Mouse (Mus musculus): Measurements from ENCODE around the gene Tlr8. TPM values are rescaled to one million over a fixed set of nuclear protein-coding genes. Genes with fewer than 3 reads are reported as not detected.
"Not testable (repeated sequence)": the region's sequence is repeated elsewhere in the genome, so short reads cannot be mapped to it uniquely, and the experiment has no call there.

The Tlr8 gene
- total RNA-seq (2021), result under 1 TPM; 0.14 to 0.16 TPM
- long read RNA-seq, experiment 1, result 0 reads
- long read RNA-seq, experiment 2, result 0 reads

- DNase-seq (ENCODE audit: extremely low spot score in 1 of 2, low spot score in 2 of 2), result no peak
- Histone ChIP-seq H3K4me3 (no peak within 1 kb of the TSS), H3K27ac (no peak within 1 kb of the TSS)
- intact Hi-C loops (cut with DNase I), result no loop called here
- no peak for TF ChIP-seq CTCF (IDR thresholded peaks at IDR 0.05)
Measured at GRCm38 (mm10) chrX:167264086-167264485, at the start of gene Tlr8. TSS of gene Tlr8 (minus strand) at chrX:167264329.

DNA sequence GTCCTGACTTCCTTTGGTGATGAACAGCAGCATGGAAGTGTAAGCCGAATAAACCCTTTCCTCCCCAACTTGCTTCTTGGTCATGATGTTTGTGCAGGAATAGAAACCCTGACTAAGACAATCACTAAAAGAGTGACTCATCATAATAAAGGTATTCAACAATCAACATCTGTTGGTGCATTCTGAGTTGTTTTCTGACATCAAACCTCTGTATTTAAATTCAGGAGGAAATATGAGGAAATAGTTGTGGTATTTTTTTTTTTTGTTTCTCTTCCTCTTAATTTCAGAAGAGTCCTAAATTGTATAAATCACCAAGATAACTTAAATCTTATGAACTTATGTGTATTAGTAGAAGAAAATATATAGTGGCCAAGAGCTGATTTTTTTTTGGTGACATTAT is 37.9 kb upstream of the Tlr8 start:
- H3K4me3 ChIP-seq; intact Hi-C loops (cut with DNase I); H3K27ac ChIP-seq; DNase-seq (ENCODE audit: extremely low spot score in 1 of 2, low spot score in 2 of 2): not testable (repeated sequence)

DNA sequence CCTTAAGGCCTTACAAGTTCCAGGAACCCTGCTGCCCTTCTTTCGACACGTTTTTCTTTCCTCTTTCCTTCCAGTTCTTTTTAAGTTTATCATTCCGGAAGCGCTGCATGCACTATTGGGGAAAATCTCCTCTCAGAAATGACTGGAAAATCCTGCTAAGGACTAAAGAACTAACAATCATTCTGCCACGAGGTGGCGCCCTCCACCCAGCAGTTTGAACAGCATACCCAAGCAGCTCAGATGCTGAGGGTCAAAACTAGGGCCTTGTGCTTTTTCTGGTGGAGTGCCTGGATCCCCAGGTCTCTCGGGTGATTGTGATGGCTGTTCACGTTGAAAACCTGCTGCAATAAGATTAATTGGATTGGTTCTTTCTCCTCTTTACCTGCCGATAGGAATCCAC is 12.8 kb upstream of the Tlr8 start:
- TF ChIP-seq CTCF (IDR thresholded peaks at IDR 0.05), result peak; percentile 68
- intact Hi-C loops (cut with DNase I), result no loop called here
- peak; percentile 50 to 54 for DNase-seq (ENCODE audit: extremely low spot score in 1 of 2, low spot score in 2 of 2)
- Histone ChIP-seq H3K27ac (no peak overlapping the region), H3K4me3 (no peak overlapping the region)

DNA sequence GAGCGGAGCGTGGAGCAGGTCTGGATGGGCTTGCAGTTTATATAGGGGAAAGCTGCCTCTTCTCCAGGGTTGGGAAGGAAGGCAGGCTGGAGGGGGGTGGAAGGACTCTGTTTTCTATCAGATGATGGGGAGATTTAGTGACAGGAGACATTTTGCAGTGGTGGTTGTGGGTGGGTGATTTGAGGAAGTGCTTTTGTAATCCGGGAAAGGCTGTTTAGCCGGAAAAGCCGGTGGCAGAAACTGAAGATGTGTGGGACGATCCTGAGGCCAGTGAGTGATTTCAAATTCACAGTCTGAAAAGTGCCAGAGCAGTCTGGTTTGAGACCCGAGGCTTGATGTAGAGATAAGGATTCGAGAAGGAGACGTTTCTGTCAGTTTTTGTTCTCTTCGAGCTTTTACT is 12.4 kb upstream of the Tlr8 start:
- no peak for DNase-seq (ENCODE audit: extremely low spot score in 1 of 2, low spot score in 2 of 2)
- intact Hi-C loops (cut with DNase I), result no loop called here
- Histone ChIP-seq H3K4me3 (no peak overlapping the region), H3K27ac (no peak overlapping the region)
- no peak for TF ChIP-seq CTCF (IDR thresholded peaks at IDR 0.05)

GRCm38 (mm10) chrX:167263530-167263929 is 599 bp downstream of the Tlr8 start:
- no peak for TF ChIP-seq CTCF (IDR thresholded peaks at IDR 0.05)
- intact Hi-C loops (cut with DNase I), result no loop called here

GRCm38 (mm10) chrX:167241736-167242135 is 22.4 kb downstream of the Tlr8 start:
- H3K27ac ChIP-seq, result no peak overlapping the region
- TF ChIP-seq CTCF (IDR thresholded peaks at IDR 0.05), result no peak
- no peak overlapping the region for H3K4me3 ChIP-seq
- DNase-seq (ENCODE audit: extremely low spot score in 1 of 2, low spot score in 2 of 2), result no peak
- intact Hi-C loops (cut with DNase I), result no loop called here

More at GRCm38 (mm10) chrX:167263530-167263929, 599 bp downstream of the Tlr8 start:
- no peak overlapping the region for H3K4me3 ChIP-seq
- H3K27ac ChIP-seq, result no peak overlapping the region
- no peak for DNase-seq (ENCODE audit: extremely low spot score in 1 of 2, low spot score in 2 of 2)

DNA sequence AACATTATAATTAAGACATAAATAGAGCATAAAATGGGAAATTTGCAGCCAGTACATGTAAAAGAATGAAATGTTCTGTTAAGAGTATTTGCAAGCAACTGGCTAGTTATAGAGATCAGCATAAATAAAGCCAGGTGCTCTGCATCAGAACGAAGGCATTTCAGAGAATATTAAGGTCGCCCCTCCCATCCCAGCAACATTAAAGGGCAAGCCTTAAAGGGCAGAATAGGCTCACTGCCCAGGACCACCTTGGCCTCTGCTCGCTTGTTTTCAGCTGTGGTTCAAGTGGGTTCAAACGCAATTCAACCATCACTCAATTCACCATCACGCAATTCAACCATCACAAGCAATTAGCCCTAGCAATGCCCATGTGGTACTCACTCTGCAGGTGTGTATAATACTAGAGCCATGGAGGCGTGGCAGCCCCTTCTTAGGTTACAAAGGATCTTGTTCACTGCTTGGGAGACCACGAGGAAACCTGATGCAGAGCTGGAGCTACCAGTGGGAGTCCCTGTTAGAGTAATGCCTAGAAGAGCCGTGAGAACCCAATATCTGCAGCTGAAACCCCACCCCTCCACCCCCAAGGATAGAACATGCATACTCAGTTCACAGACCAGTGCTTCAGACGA is 24.7 kb downstream of the Tlr8 start:
- intact Hi-C loops (cut with DNase I), result loop anchor here (10.0 kb wide), 1 partner anchor 795 kb away; the partner anchor contains the start of genes Ofd1 and Trappc2
- no peak for DNase-seq (ENCODE audit: extremely low spot score in 1 of 2, low spot score in 2 of 2)
- TF ChIP-seq CTCF (IDR thresholded peaks at IDR 0.05), result no peak
- Histone ChIP-seq H3K4me3 (no peak overlapping the region), H3K27ac (no peak overlapping the region)

DNA sequence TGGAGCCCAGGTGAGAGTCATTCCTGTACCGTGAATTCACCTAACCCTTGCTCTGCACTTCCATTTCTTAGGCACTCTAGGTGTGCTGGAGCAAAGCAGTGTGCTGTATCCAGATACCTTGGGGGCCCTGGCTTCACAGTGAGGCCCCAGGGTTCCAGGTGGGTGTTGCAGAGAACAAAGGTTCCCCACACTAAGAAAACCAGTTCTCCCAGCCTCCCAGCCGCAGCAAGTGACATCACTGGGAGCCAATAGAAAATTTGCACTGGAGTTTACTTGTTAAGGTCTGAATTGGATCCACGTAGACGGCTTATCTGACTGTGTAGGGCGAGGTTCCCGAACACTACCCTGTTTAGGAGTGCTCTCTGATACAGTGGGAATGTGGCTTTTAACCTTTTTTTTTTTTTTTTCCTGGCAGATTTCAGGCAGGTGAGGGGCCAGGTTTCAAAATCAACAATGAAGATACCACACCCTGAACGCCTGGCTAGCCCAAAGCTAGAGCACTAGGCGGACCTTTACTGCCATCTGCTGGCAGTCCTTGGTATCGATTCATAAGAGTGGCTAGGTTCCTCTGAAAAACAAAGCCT is 30.9 kb downstream of the Tlr8 start:
- no peak overlapping the region for H3K27ac ChIP-seq
- H3K4me3 ChIP-seq, result no peak overlapping the region
- intact Hi-C loops (cut with DNase I), result loop anchor here (1.0 to 10.0 kb wide), 3 partner anchors 572 to 1066 kb away; partner anchors contain the start of genes Ofd1 and Trappc2
- peak; percentile 75 for TF ChIP-seq CTCF (IDR thresholded peaks at IDR 0.05)
- DNase-seq (ENCODE audit: extremely low spot score in 1 of 2, low spot score in 2 of 2), result peak; percentile 67 to 77

DNA sequence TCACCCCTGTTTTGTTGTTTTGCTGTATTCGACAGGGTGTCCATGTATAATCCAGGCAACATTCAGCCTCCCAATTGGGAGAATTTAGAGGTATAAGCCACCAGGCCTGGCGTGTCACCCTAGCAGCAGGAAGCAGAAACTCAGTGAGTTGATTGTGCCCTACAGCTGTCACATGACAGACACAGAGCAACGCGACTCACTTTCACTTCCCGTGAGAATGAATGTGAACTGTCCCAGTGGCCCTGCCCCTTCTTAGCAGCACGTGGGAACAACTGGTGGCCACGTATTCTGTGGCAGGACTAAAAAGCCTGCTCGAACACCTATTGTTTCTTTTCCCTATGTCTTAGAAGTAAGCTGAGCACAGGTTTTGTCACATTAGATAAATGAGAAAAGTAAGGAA is 33.0 kb downstream of the Tlr8 start:
- DNase-seq (ENCODE audit: extremely low spot score in 1 of 2, low spot score in 2 of 2), result no peak
- intact Hi-C loops (cut with DNase I), result loop anchor here (10.0 kb wide), 1 partner anchor 786 kb away; the partner anchor contains the start of genes Ofd1 and Trappc2
- no peak for TF ChIP-seq CTCF (IDR thresholded peaks at IDR 0.05)
- Histone ChIP-seq H3K4me3 (no peak overlapping the region), H3K27ac (no peak overlapping the region)

DNA sequence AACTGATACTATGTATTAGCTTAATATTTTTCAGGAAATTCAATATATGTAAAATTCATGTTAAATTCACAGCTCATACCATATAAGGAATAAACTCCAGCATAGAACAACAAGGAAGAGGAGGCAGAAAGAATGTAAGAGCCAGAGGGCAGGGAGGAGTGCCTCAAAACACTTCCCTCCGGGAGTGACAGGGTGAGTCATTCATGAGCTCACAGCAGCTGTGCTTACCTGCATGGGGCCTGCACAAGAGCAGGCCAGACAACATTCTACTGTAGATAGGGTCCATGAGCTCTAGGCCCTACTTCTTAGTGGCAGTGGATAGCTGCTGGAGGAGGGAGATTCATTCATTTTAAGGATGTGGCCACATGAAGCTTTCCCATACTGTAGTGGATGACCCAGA is 34.3 kb downstream of the Tlr8 start:
- intact Hi-C loops (cut with DNase I), result loop anchor here (5.0 to 10.0 kb wide), 2 partner anchors 328 to 785 kb away; partner anchors contain the start of genes Ofd1 and Trappc2
- DNase-seq (ENCODE audit: extremely low spot score in 1 of 2, low spot score in 2 of 2), result no peak
- no peak for TF ChIP-seq CTCF (IDR thresholded peaks at IDR 0.05)

GRCm38 (mm10) chrX:167229206-167229605 is 34.9 kb downstream of the Tlr8 start:
- H3K4me3 ChIP-seq, result no peak overlapping the region
- H3K27ac ChIP-seq, result no peak overlapping the region
- peak in 1 of 2 experiments; percentile 26 for DNase-seq (ENCODE audit: extremely low spot score in 1 of 2, low spot score in 2 of 2)
- peak; percentile 55 for TF ChIP-seq CTCF (IDR thresholded peaks at IDR 0.05)
- intact Hi-C loops (cut with DNase I), result loop anchor here (5.0 kb wide), 1 partner anchor 327 kb away; no protein-coding TSS in a partner anchor

More for the DNA sequence above, 34.3 kb downstream of the Tlr8 start:
- Histone ChIP-seq H3K4me3 (no peak overlapping the region), H3K27ac (no peak overlapping the region)

DNA sequence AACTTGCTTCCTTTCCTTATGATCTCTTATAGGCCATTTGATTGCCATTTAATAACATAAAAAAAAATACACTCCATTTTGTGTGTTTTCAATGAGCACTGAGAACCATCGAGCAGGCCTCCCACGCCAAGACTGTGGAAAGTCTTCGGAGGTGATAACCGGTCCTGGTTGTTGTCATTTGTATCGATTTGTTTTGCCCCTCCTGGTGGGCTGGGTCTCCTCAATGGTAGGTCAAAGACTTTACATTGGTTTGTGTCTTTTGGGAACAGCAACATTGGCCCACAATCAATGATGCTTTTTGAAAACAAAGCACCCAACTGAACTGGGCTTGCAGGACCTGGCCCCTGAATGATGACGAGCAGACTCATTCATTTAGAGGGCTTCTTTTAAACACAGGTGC is 36.4 kb downstream of the Tlr8 start:
- no peak overlapping the region for H3K4me3 ChIP-seq
- DNase-seq (ENCODE audit: extremely low spot score in 1 of 2, low spot score in 2 of 2), result no peak
- TF ChIP-seq CTCF (IDR thresholded peaks at IDR 0.05), result no peak
- intact Hi-C loops (cut with DNase I), result loop anchor here (1.0 to 5.0 kb wide), 2 partner anchors 27 to 325 kb away; no protein-coding TSS in a partner anchor
- no peak overlapping the region for H3K27ac ChIP-seq
